8 mouse cellular contexts compared by ENCODE assay signal in genomic region chr11:115603476-115604303, GRCm38 (mm10). TPM values are rescaled to one million over a fixed set of nuclear protein-coding genes. Genes with fewer than 3 reads are reported as not detected.
DNase-seq lines count a peak whose midpoint lies in the region; ATAC-seq and TF ChIP-seq lines count a peak whose summit lies in the region.

TSS of gene Mrps7 (plus strand) at chr11:115603925.
TSS of gene Gga3 (minus strand) at chr11:115604051.

- peaks cover 88% of the 10 kb centered on the region for H3K79me2 ChIP-seq in CH12.LX (replicated peaks; ENCODE audit: control insufficient read depth, extremely low read depth, insufficient read depth, poor library complexity, severe bottlenecking)

- TF ChIP-seq CTCF in CH12.LX (conservative IDR thresholded peaks at IDR 0.05 in 1 of 2, IDR thresholded peaks at IDR 0.05 in 1 of 2; ENCODE audit: low read depth in 2 of 2, low read length in 2 of 2): peak in 1 of 2 experiments; percentile 11; a peak in 1 of 4 replicates
- no peak for TF ChIP-seq CTCF in heart, postnatal 0 days (IDR thresholded peaks at IDR 0.05; ENCODE audit: low read depth)
- TF ChIP-seq CTCF in testis, adult 2 months (IDR thresholded peaks at IDR 0.05; ENCODE audit: control insufficient read depth, insufficient read depth, insufficient replicate concordance, low read depth, low read length): no peak

- no peaks in the 10 kb centered on the region for H3K9me3 ChIP-seq in CH12.LX (replicated peaks; ENCODE audit: low read length)
- H3K9me3 ChIP-seq in forebrain, embryonic 12.5 days: no peaks in the 10 kb centered on the region
- no peaks in the 10 kb centered on the region for H3K9me3 ChIP-seq in heart, postnatal 0 days (replicated peaks; ENCODE audit: control insufficient read depth, low read length)
- H3K9me3 ChIP-seq in liver, embryonic 16.5 days (replicated peaks; ENCODE audit: control insufficient read depth, low read length): no peaks in the 10 kb centered on the region
- H3K9me3 ChIP-seq in neural tube, embryonic 13.5 days: no peaks in the 10 kb centered on the region

- in situ Hi-C loops in CH12.LX (cut with MboI; ENCODE audit: low pct_ligation_motif_present, low pct_unique_long_range_greater_than_20kb, low sequenced_read_pairs): loop anchor here (25.0 kb wide), 1 partner anchor 409 kb away; the partner anchor contains the start of gene Galk1

- DNase-seq in CH12.LX (ENCODE audit: extremely low read depth): peak; percentile 93
- peak; percentile 81 for DNase-seq in c-Kit-positive CD71-positive TER-119-negative erythroid progenitor cells, embryonic 14.5 days (ENCODE audit: low read depth)
- peak; percentile 87 for DNase-seq in heart, postnatal 0 days (ENCODE audit: low spot score)
- peak; percentile 93 to 96 for DNase-seq in kidney, postnatal 4 days

- H3K4me1 ChIP-seq in CH12.LX (ENCODE audit: control insufficient read depth in 1 of 2, insufficient read depth in 2 of 2): peaks cover 27 to 68% of the 10 kb centered on the region in 2 experiments
- H3K4me1 ChIP-seq in forebrain, embryonic 12.5 days: peaks cover 31% of the 10 kb centered on the region
- peaks cover 21% of the 10 kb centered on the region; the same call in 1 of the 2 replicates for H3K4me1 ChIP-seq in heart, postnatal 0 days (ENCODE audit: control insufficient read depth, insufficient read depth)
- H3K4me1 ChIP-seq in liver, embryonic 16.5 days (ENCODE audit: control insufficient read depth, low read depth, low read length): peaks cover 36% of the 10 kb centered on the region
- peaks cover 40% of the 10 kb centered on the region for H3K4me1 ChIP-seq in neural tube, embryonic 13.5 days (replicated peaks)
- peaks cover 2% of the 10 kb centered on the region for H3K4me1 ChIP-seq in testis, adult 2 months (ENCODE audit: control insufficient read depth, insufficient read depth, low read length)

- TF ChIP-seq EP300 in CH12.LX (IDR thresholded peaks at IDR 0.05; ENCODE audit: low read length): no peak
- peak; percentile 96 for TF ChIP-seq EP300 in heart, postnatal 0 days (IDR thresholded peaks at IDR 0.05; ENCODE audit: low read depth)

- WGBS in forebrain, embryonic 12.5 days: under 1% methylated on average over 84 of the region's 93 CpGs
- under 1% methylated on average over 90 of the region's 93 CpGs for WGBS in heart, postnatal 0 days
- WGBS in liver, embryonic 16.5 days (ENCODE audit: insufficient replicate concordance): under 1% methylated on average over 79 of the region's 93 CpGs
- WGBS in neural tube, embryonic 13.5 days: under 1% methylated on average over 78 of the region's 93 CpGs

- no peak for TF ChIP-seq RAD21 in CH12.LX (IDR thresholded peaks at IDR 0.05; ENCODE audit: low read depth, low read length)

- TF ChIP-seq POLR2A in CH12.LX (IDR thresholded peaks at IDR 0.05; ENCODE audit: low read depth, low read length): peak; percentile 82
- peak; percentile 78; the same call in 1 of the 2 replicates for TF ChIP-seq POLR2A in testis, adult 2 months (IDR thresholded peaks at IDR 0.05; ENCODE audit: control insufficient read depth, low read depth, low read length)

- H3K4me3 ChIP-seq in CH12.LX (replicated peaks in 1 of 3; ENCODE audit: low read depth in 2 of 3, low read length in 2 of 3, poor library complexity in 1 of 3): peak within 1 kb of the TSS; percentile 81 to 93 (median 84)
- H3K4me3 ChIP-seq in forebrain, embryonic 12.5 days (replicated peaks): peak within 1 kb of the TSS; percentile 99
- peak within 1 kb of the TSS; percentile 92 for H3K4me3 ChIP-seq in heart, postnatal 0 days (ENCODE audit: low read depth, low read length)
- peak within 1 kb of the TSS; percentile 98 for H3K4me3 ChIP-seq in liver, embryonic 16.5 days (ENCODE audit: low read depth, low read length)
- peak within 1 kb of the TSS; percentile 95 for H3K4me3 ChIP-seq in neural tube, embryonic 13.5 days
- H3K4me3 ChIP-seq in testis, adult 2 months (ENCODE audit: control insufficient read depth, low read depth, low read length): peak within 1 kb of the TSS; percentile 87

- H3K36me3 ChIP-seq in CH12.LX (replicated peaks in 1 of 2; ENCODE audit: control insufficient read depth in 1 of 2, insufficient read depth in 1 of 2, low read length in 1 of 2): peaks cover 44 to 69% of the 10 kb centered on the region in 2 experiments
- H3K36me3 ChIP-seq in forebrain, embryonic 12.5 days (replicated peaks): peaks cover 38% of the 10 kb centered on the region
- peaks cover 35% of the 10 kb centered on the region for H3K36me3 ChIP-seq in heart, postnatal 0 days (replicated peaks; ENCODE audit: control insufficient read depth, insufficient read depth, low read length)
- H3K36me3 ChIP-seq in liver, embryonic 16.5 days (ENCODE audit: control insufficient read depth, insufficient read depth): peaks cover 25% of the 10 kb centered on the region
- H3K36me3 ChIP-seq in neural tube, embryonic 13.5 days: peaks cover 50% of the 10 kb centered on the region
- peaks cover 1% of the 10 kb centered on the region; the same call in 1 of the 2 replicates for H3K36me3 ChIP-seq in testis, adult 2 months (ENCODE audit: control insufficient read depth, insufficient read depth, low read length)

- dilution Hi-C loops in CH12.LX (cut with MboI; ENCODE audit: extremely low pct_ligation_motif_present, extremely low pct_unique_long_range_greater_than_20kb, low sequenced_read_pairs): no loop called here

- peak within 1 kb of the TSS; percentile 87 for H3K4me2 ChIP-seq in CH12.LX (ENCODE audit: insufficient read depth, low read depth, poor library complexity, severe bottlenecking)
- H3K4me2 ChIP-seq in forebrain, embryonic 12.5 days: peak within 1 kb of the TSS; percentile 73
- H3K4me2 ChIP-seq in heart, postnatal 0 days (ENCODE audit: low read depth, low read length): peak within 1 kb of the TSS; percentile 71
- peak within 1 kb of the TSS; percentile 93 for H3K4me2 ChIP-seq in liver, embryonic 16.5 days (ENCODE audit: low read depth, low read length)
- peak within 1 kb of the TSS; percentile 97 for H3K4me2 ChIP-seq in neural tube, embryonic 13.5 days

- ATAC-seq in forebrain, embryonic 12.5 days (ENCODE audit: low FRiP score): peak; percentile 98
- peak; percentile 96 for ATAC-seq in heart, postnatal 0 days (ENCODE audit: insufficient read depth, low read depth)
- peak; percentile 96 for ATAC-seq in liver, embryonic 16.5 days (ENCODE audit: low read depth)
- ATAC-seq in neural tube, embryonic 13.5 days (ENCODE audit: low read depth): peak; percentile 97

- H3K27me3 ChIP-seq in CH12.LX (replicated peaks): no peaks in the 10 kb centered on the region
- no peaks in the 10 kb centered on the region for H3K27me3 ChIP-seq in forebrain, embryonic 12.5 days
- no peaks in the 10 kb centered on the region for H3K27me3 ChIP-seq in heart, postnatal 0 days (ENCODE audit: control insufficient read depth, insufficient read depth, low read length)
- H3K27me3 ChIP-seq in liver, embryonic 16.5 days (ENCODE audit: control insufficient read depth, insufficient read depth, low read depth, low read length): no peaks in the 10 kb centered on the region
- no peaks in the 10 kb centered on the region for H3K27me3 ChIP-seq in neural tube, embryonic 13.5 days
- H3K27me3 ChIP-seq in testis, adult 2 months (ENCODE audit: control insufficient read depth, insufficient read depth, low read length): no peaks in the 10 kb centered on the region

- peak within 1 kb of the TSS; percentile 82 for H3K27ac ChIP-seq in CH12.LX (ENCODE audit: insufficient read depth, low read depth)
- peak within 1 kb of the TSS; percentile 85 for H3K27ac ChIP-seq in forebrain, embryonic 12.5 days
- H3K27ac ChIP-seq in heart, postnatal 0 days (ENCODE audit: low read depth): peak within 1 kb of the TSS; percentile 97
- peak within 1 kb of the TSS; percentile 95 for H3K27ac ChIP-seq in liver, embryonic 16.5 days (ENCODE audit: low read length)
- H3K27ac ChIP-seq in neural tube, embryonic 13.5 days (replicated peaks): peak within 1 kb of the TSS; percentile 95
- H3K27ac ChIP-seq in testis, adult 2 months (ENCODE audit: control insufficient read depth, insufficient read depth, low read depth, low read length): peak within 1 kb of the TSS; percentile 98

- H3K9ac ChIP-seq in CH12.LX (ENCODE audit: insufficient read depth, low read depth): peak within 1 kb of the TSS; percentile 97
- H3K9ac ChIP-seq in forebrain, embryonic 12.5 days: peak within 1 kb of the TSS; percentile 98
- H3K9ac ChIP-seq in heart, postnatal 0 days (replicated peaks; ENCODE audit: low read depth, low read length): peak within 1 kb of the TSS; percentile 96
- peak within 1 kb of the TSS; percentile 95 for H3K9ac ChIP-seq in liver, embryonic 16.5 days (ENCODE audit: low read depth, low read length)
- H3K9ac ChIP-seq in neural tube, embryonic 13.5 days: peak within 1 kb of the TSS; percentile 90

TF ChIP-seq in CH12.LX, 34 proteins besides CTCF, POLR2A, EP300 and RAD21 (continues in another document):
- TF ChIP-seq GABPA (IDR thresholded peaks at IDR 0.05; ENCODE audit: insufficient replicate concordance, low read depth, low read length) (no peak; the same call in 1 of the 2 replicates), ZNF384 (IDR thresholded peaks at IDR 0.05; ENCODE audit: low read depth, low read length) (no peak), POLR2AphosphoS2 (IDR thresholded peaks at IDR 0.05; ENCODE audit: low read depth, low read length) (peak; percentile 69; the same call in 1 of the 2 replicates), RCOR1 (conservative IDR thresholded peaks at IDR 0.05; ENCODE audit: low read depth, low read length) (peak; percentile 88)

RNA-seq across cellular contexts. Expression of gene Mrps7, which starts in this region (rescaled TPM):
- 172 and 217 TPM in 2 replicates for total RNA-seq in CH12.LX (2012; rRNA removed)
- 154 and 168 TPM in 2 replicates for total RNA-seq in CH12.LX (2014; rRNA removed)
- polyA plus RNA-seq in CH12.LX (2012; ENCODE audit: insufficient read length, low read depth): 157 and 184 TPM in 2 replicates
- polyA plus RNA-seq in forebrain, embryonic 12.5 days (2016; fragmentation: Nextera tagmentation; extraction: Ambion mirVana): 87.4 and 89.5 TPM in 2 replicates
- 53.1 and 56.7 TPM in 2 replicates for total RNA-seq in heart, postnatal 0 days (2014; rRNA removed; ENCODE audit: low replicate concordance)
- 85.1 and 86.4 TPM in 2 replicates for polyA plus RNA-seq in heart, postnatal 0 days (2015; fragmentation: Nextera tagmentation; extraction: Ambion mirVana)
- polyA plus RNA-seq in liver, embryonic 16.5 days (2015; fragmentation: Nextera tagmentation; extraction: Ambion mirVana): 47.6 and 49.5 TPM in 2 replicates
- 73.9 and 91.8 TPM in 2 replicates for polyA plus RNA-seq in neural tube, embryonic 13.5 days (2015; fragmentation: Nextera tagmentation; extraction: Ambion mirVana)
- 9.3 and 10.9 TPM in 2 replicates for polyA plus RNA-seq in testis, adult 2 months (2012; rRNA removed)

RNA-seq across cellular contexts. Expression of gene Gga3, which starts in this region (rescaled TPM):
- 18.7 and 22.6 TPM in 2 replicates for total RNA-seq in CH12.LX (2012; rRNA removed)
- total RNA-seq in CH12.LX (2014; rRNA removed): 7.7 TPM in 2 replicates
- polyA plus RNA-seq in CH12.LX (2012; ENCODE audit: insufficient read length, low read depth): 37.2 and 39.8 TPM in 2 replicates
- polyA plus RNA-seq in forebrain, embryonic 12.5 days (2016; fragmentation: Nextera tagmentation; extraction: Ambion mirVana): 32.3 and 35.1 TPM in 2 replicates
- 11.8 and 24.0 TPM in 2 replicates for total RNA-seq in heart, postnatal 0 days (2014; rRNA removed; ENCODE audit: low replicate concordance)
- 7.0 and 7.2 TPM in 2 replicates for polyA plus RNA-seq in heart, postnatal 0 days (2015; fragmentation: Nextera tagmentation; extraction: Ambion mirVana)
- polyA plus RNA-seq in liver, embryonic 16.5 days (2015; fragmentation: Nextera tagmentation; extraction: Ambion mirVana): 7.9 TPM in 2 replicates
- 36.1 and 36.4 TPM in 2 replicates for polyA plus RNA-seq in neural tube, embryonic 13.5 days (2015; fragmentation: Nextera tagmentation; extraction: Ambion mirVana)
- 19.8 and 21.1 TPM in 2 replicates for polyA plus RNA-seq in testis, adult 2 months (2012; rRNA removed)

Comparison
In these comparisons a context has a peak if more than half of its experiments do, and no peak if none do; other contexts are left out.
1. Peak in every context shown above with its lines: DNase-seq, ATAC-seq, H3K4me3 ChIP-seq and H3K27ac ChIP-seq.